Mouse (Mus musculus) neural tube, embryonic 11.5 days (tissue): ENCODE data around the gene Gpc2. TPM values are rescaled to one million over a fixed set of nuclear protein-coding genes. Genes with fewer than 3 reads are reported as not detected.

Experiments used
- ATAC-seq: fragments of 200-750 bp; cut with Nextera tagmentation; 2 replicates; pipeline ENCODE4 v1.8.0; 2017; ENCODE audit warnings: moderate number of reproducible peaks, mild to moderate bottlenecking, moderate TSS enrichment, moderate library complexity; ENCODE audit not compliant: insufficient read depth, low FRiP score, low TSS enrichment
- DNase-seq: peaks from one replicate; pipeline ENCODE4 v3.0.0-alpha.2; 2015; ENCODE audit warnings: low spot score
- H3K27ac ChIP-seq: fragments of 300-500 bp; sonication (generic); 2 replicates; pipeline ENCODE4 v1.5.1; 2014; ENCODE audit warnings: low read depth, mild to moderate bottlenecking, low read length
- H3K27me3 ChIP-seq: fragments of 300-500 bp; sonication (generic); 2 replicates; pipeline ENCODE4 v1.6.1; 2014; ENCODE audit warnings: mild to moderate bottlenecking, low read length, mixed read lengths; ENCODE audit not compliant: control insufficient read depth, insufficient read depth
- H3K36me3 ChIP-seq: fragments of 300-500 bp; sonication (generic); 2 replicates; pipeline ENCODE4 v1.6.1; 2014; ENCODE audit warnings: mild to moderate bottlenecking, low read length, moderate library complexity, mixed read lengths; ENCODE audit not compliant: control insufficient read depth, insufficient read depth
- H3K4me1 ChIP-seq: fragments of 300-500 bp; sonication (generic); 2 replicates; pipeline ENCODE4 v1.6.1; 2014; ENCODE audit warnings: low read length, mixed read lengths; ENCODE audit not compliant: control insufficient read depth, insufficient read depth
- H3K4me2 ChIP-seq: fragments of 300-500 bp; sonication (generic); 2 replicates; pipeline ENCODE4 v1.6.1; 2014; ENCODE audit warnings: low read depth, mild to moderate bottlenecking, moderate library complexity
- H3K4me3 ChIP-seq: fragments of 300-500 bp; sonication (generic); 2 replicates; pipeline ENCODE4 v1.5.1; 2014; ENCODE audit warnings: low read depth, low read length
- H3K9ac ChIP-seq: fragments of 300-500 bp; sonication (generic); 2 replicates; pipeline ENCODE4 v1.6.1; 2014; ENCODE audit warnings: mild to moderate bottlenecking, low read length
- H3K9me3 ChIP-seq: fragments of 300-500 bp; sonication (generic); 2 replicates; pipeline ENCODE4 v1.6.1; 2016; ENCODE audit warnings: low read length; ENCODE audit not compliant: control insufficient read depth
- WGBS: fragments of 180-500 bp; shearing (Covaris S2); extraction: QIAGEN DNeasy Blood & Tissue Kit; methylation state at CpG from one replicate; pipeline ENCODE4 v1.1.7; 2014; 5-methylcytosine and 5-hydroxymethylcytosine counted together
- polyA plus RNA-seq: library from polyadenylated mRNA; unstranded; fragments of >200 nt; fragmentation: Nextera tagmentation; extraction: Ambion mirVana; gene quantifications from 2 replicates; pipeline ENCODE4 v1.2.1, GENCODE M21; 2014

Gene Gpc2
- polyA plus RNA-seq, 1 experiment from 2014 or later, result 22.1 TPM

DNA sequence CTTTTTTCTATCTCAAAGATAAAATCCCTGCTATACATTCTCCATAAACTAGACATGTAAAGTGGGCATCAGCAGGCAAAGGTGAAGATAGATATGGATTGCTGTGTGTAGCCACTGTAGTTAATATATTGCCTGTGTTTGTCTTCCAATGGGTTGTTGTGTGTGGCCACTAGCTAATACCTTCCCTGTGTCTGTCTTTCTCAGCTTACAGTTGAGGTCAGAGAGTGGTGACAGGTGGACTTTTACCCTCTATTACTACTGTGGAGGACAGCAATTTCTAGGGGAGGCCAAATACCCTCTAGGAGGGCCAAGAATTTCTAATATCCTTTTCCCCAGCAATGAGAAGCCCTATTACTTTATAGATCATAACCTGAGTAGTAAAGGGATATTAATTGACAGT, 45.6 kb downstream of the Gpc2 start:
- no peaks in the 10 kb centered on the region for H3K36me3 ChIP-seq
- no peak overlapping the region for H3K4me2 ChIP-seq
- H3K27me3 ChIP-seq, result no peaks in the 10 kb centered on the region
- no peak for ATAC-seq
- H3K4me3 ChIP-seq, result no peak overlapping the region
- DNase-seq, result no peak
- no peak overlapping the region for H3K9ac ChIP-seq
- no peak overlapping the region for H3K27ac ChIP-seq
- H3K9me3 ChIP-seq, result no peaks in the 10 kb centered on the region
- no peaks in the 10 kb centered on the region for H3K4me1 ChIP-seq

DNA sequence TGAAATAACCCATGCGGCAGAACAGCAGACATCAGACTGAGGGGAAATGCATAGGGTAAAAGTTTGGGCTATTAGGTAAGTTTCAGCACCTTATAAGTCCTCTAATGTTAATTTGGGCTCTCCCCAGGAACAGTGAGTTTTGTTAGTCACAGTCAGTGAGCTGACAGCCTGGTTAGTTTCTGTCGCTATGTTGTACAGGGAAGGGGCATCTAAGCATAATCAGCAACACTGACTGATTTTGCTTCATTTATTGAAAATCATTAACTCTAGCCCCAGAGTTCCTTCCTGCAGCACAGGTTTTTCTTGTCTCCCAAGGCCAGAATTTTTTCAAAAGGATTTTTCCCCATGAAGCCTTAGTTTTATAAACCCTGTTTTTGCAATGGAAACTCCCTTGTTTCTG, 46.0 kb downstream of the Gpc2 start:
- Histone ChIP-seq H3K4me1 (no peaks in the 10 kb centered on the region), H3K4me2 (no peak overlapping the region), H3K4me3 (no peak overlapping the region), H3K9me3 (no peaks in the 10 kb centered on the region), H3K27ac (no peak overlapping the region), H3K9ac (no peak overlapping the region), H3K27me3 (no peaks in the 10 kb centered on the region), H3K36me3 (no peaks in the 10 kb centered on the region)
- DNase-seq (no peak), ATAC-seq (no peak)
- WGBS, result 87% methylated on average over 2 of the region's 2 CpGs

DNA sequence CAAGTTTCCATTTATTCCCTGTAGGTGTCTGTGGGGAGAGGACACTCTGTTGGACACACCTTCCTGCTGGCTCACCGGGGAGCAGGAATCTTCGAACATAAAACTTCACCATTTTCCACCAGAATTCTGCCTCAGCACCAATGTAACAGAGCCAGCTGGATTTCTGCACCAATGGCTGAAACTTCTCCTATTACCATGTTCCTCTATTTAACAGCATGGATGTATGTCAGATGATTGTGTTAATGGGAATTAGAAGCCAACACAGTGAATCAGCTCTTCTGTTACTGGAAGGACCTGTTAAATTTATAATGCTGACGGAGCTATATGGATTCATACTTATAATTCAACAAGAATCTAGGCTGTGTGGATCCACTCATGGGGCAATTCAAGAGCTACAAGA, 50.3 kb downstream of the Gpc2 start:
- H3K4me3 ChIP-seq, result no peak overlapping the region
- no peaks in the 10 kb centered on the region for H3K27me3 ChIP-seq
- no peak overlapping the region for H3K9ac ChIP-seq
- H3K36me3 ChIP-seq, result no peaks in the 10 kb centered on the region
- ATAC-seq (no peak), DNase-seq (no peak)
- no peak overlapping the region for H3K4me2 ChIP-seq
- 90% methylated on average over 3 of the region's 3 CpGs for WGBS
- H3K4me1 ChIP-seq, result no peaks in the 10 kb centered on the region
- H3K9me3 ChIP-seq, result no peaks in the 10 kb centered on the region
- H3K27ac ChIP-seq, result no peak overlapping the region

DNA sequence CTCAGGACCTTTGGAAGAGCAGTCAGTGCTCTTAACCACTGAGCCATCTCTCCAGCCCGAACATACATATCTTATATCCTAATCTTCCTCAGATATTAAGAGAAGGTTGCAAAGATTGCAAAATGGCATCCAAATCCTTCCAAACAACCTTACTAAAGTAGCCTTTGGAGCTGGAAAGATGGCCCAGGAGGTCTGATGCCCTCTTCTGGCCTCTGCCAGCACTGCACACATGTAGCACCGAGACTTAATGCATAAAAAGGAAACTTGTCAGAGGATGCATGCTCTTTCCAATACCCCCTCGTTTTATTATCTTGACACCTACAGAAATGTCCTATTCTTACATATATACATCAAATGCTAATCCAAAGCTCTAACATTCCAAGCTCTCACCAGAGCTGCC, 51.8 kb downstream of the Gpc2 start:
- H3K4me2 ChIP-seq, result no peak overlapping the region
- no peak overlapping the region for H3K9ac ChIP-seq
- H3K27me3 ChIP-seq, result no peaks in the 10 kb centered on the region
- H3K36me3 ChIP-seq, result no peaks in the 10 kb centered on the region
- no peak for DNase-seq
- ATAC-seq, result no peak
- no peaks in the 10 kb centered on the region for H3K9me3 ChIP-seq
- WGBS, result 54% methylated on average over 3 of the region's 3 CpGs
- no peaks in the 10 kb centered on the region for H3K4me1 ChIP-seq
- H3K4me3 ChIP-seq, result no peak overlapping the region
- no peak overlapping the region for H3K27ac ChIP-seq

DNA sequence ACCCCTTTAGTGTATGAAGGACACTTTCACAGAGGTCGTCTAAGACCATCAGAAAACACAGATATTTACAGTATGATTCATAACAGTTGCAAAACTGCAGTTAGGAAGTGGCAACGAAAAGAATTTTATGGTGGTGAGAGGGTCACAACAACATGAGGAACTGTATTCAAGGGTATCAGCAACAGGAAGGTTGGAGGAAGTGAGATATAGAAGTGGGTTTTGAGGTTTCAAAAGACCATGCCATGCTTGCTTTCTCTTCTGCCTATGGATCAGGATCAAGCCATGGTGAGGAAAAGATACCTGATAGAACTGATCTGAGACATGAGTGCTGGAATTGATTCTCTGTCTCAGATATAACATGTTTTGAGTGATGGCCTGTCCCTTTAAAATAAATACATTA, 52.4 kb downstream of the Gpc2 start:
- H3K4me2 ChIP-seq, result no peak overlapping the region
- DNase-seq (no peak), ATAC-seq (no peak)
- H3K4me3 ChIP-seq, result no peak overlapping the region
- no peaks in the 10 kb centered on the region for H3K9me3 ChIP-seq
- H3K36me3 ChIP-seq, result no peaks in the 10 kb centered on the region
- no peaks in the 10 kb centered on the region for H3K4me1 ChIP-seq
- 82% methylated on average over 2 of the region's 2 CpGs for WGBS
- H3K27me3 ChIP-seq, result no peaks in the 10 kb centered on the region
- H3K9ac ChIP-seq, result no peak overlapping the region
- H3K27ac ChIP-seq, result no peak overlapping the region

DNA sequence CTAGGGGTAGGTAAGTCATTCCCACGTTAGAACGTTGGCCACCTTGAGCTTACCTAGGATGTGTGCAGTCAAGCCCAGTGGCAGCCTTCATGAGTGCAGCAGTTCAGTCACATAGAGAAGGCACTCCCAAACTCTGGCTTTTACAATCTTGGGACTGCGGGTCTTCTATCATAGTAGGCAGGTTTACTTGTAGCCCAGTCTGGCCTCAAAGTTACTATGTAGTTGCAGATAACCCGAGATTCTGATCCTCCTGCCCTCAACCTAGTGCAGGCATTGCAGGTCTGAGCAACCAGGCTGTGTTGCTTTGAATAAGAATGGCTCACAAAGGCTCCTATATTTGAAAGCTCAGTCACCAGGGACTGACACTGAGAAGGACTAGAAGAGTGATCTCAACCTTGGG, 53.3 kb downstream of the Gpc2 start:
- Histone ChIP-seq H3K36me3 (no peaks in the 10 kb centered on the region), H3K9ac (no peak overlapping the region), H3K27ac (no peak overlapping the region), H3K4me1 (no peaks in the 10 kb centered on the region), H3K27me3 (no peaks in the 10 kb centered on the region), H3K4me3 (no peak overlapping the region), H3K4me2 (no peak overlapping the region), H3K9me3 (no peaks in the 10 kb centered on the region)
- 81% methylated on average over 4 of the region's 4 CpGs for WGBS
- ATAC-seq, result no peak
- no peak for DNase-seq

DNA sequence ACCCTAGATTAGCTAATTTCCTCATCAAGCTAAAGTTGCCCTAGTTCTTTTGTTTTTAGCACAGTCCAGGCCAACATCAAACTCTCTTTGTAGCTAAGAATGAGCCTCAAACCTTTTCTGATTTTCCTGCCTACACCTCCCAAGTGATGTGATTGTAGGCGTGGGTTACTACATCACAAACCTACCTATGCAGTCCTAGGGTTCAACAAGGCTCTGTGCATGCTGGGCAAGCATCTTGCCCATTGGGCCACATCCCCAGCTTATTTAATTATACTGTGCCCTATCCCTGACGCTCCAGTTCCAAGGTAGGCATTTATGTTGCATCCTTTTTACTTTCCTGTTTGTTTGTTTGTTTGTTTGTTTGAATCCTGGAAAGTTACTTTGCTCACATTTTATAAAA, 54.1 kb downstream of the Gpc2 start, which contains the start of gene Nxpe5:
Nxpe5 (plus strand) TSS at position 199 of the 400 bp plus-strand sequence.
- H3K27me3 ChIP-seq, result no peaks in the 10 kb centered on the region
- no peak for DNase-seq
- H3K4me3 ChIP-seq, result no peak within 1 kb of the TSS
- H3K27ac ChIP-seq, result no peak within 1 kb of the TSS
- no peak within 1 kb of the TSS for H3K9ac ChIP-seq
- WGBS, result 59% methylated on average over 2 of the region's 2 CpGs
- H3K4me2 ChIP-seq, result no peak within 1 kb of the TSS
- ATAC-seq, result no peak
- H3K9me3 ChIP-seq, result no peaks in the 10 kb centered on the region
- H3K36me3 ChIP-seq, result no peaks in the 10 kb centered on the region
- H3K4me1 ChIP-seq, result no peaks in the 10 kb centered on the region

Other genes starting within 250 kb of the Gpc2 start
- gene Smok3c, start 226.8 kb downstream of the Gpc2 start, polyA plus RNA-seq, result not detected in 2 replicates
- 43.8 and 45.1 TPM in 2 replicates for gene Zkscan1, start 194.9 kb downstream of the Gpc2 start, polyA plus RNA-seq
- 126 and 128 TPM in 2 replicates for gene Zscan21, start 163.1 kb downstream of the Gpc2 start, polyA plus RNA-seq
- gene Zfp113, start 124.3 kb downstream of the Gpc2 start, polyA plus RNA-seq, result 25.5 and 27.8 TPM in 2 replicates
- 316 and 319 TPM in 2 replicates for gene Cops6, start 118.9 kb downstream of the Gpc2 start, polyA plus RNA-seq
- 15.7 and 17.2 TPM in 2 replicates for gene Ap4m1, start 108.0 kb downstream of the Gpc2 start, polyA plus RNA-seq
- gene Mcm7, start 107.6 kb downstream of the Gpc2 start, polyA plus RNA-seq, result 272 and 282 TPM in 2 replicates
- gene Taf6, start 92.6 kb downstream of the Gpc2 start, polyA plus RNA-seq, result 119 and 122 TPM in 2 replicates
- 48.4 and 53.8 TPM in 2 replicates for gene Cnpy4, start 92.5 kb downstream of the Gpc2 start, polyA plus RNA-seq
- gene Mblac1, start 85.7 kb downstream of the Gpc2 start, polyA plus RNA-seq, result 10.2 and 10.8 TPM in 2 replicates
- not detected in 2 replicates for gene Nxpe5, start 54.1 kb downstream of the Gpc2 start, polyA plus RNA-seq
- 51.9 and 53.5 TPM in 2 replicates for gene Lamtor4, start 24.5 kb downstream of the Gpc2 start, polyA plus RNA-seq
- 9.1 and 9.5 TPM in 2 replicates for gene BC037034, start 16.0 kb downstream of the Gpc2 start, polyA plus RNA-seq
- 6.2 and 6.4 TPM in 2 replicates for gene Gal3st4, start 7.2 kb downstream of the Gpc2 start, polyA plus RNA-seq
- gene Gm43720, start within 50 bp of the Gpc2 start, polyA plus RNA-seq, result not detected in 2 replicates
- 2.7 and 3.2 TPM in 2 replicates for gene Stag3, start 235 bp upstream of the Gpc2 start, polyA plus RNA-seq
- 0.29 TPM in 1 of 2 replicates, not detected in the other for gene Pvrig, start 62.0 kb upstream of the Gpc2 start, polyA plus RNA-seq
- 48.4 and 52.9 TPM in 2 replicates for gene Zfp157, start 161.5 kb upstream of the Gpc2 start, polyA plus RNA-seq